Mouse (Mus musculus): ENCODE results near the gene Tma7. TPM values are rescaled to one million over a fixed set of nuclear protein-coding genes. Genes with fewer than 3 reads are reported as not detected.

The Tma7 gene
- total and polyA plus RNA-seq, 3 experiments, result 366 to 400 TPM; not detected in 1

DNA sequence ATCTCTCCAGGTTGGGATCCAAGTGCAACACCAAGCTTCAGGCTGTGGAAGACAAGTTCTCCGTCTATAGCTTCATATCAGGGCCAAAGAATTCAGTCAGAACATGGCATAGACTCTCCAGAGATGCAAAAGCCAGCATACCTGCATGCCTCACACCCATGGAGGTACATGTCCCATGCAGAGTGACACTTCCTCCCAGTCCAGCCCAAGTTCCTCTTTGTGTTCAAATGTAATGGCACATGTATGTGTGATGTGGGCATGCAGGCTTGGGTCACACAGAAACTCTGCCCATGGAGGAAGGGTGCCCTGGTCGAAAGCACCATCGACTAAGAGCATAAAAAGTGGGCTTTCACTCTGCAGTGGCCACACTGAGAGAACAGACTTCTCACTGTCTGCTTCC, 41.8 kb upstream of the Tma7 start:
- Histone ChIP-seq H3K27ac (ENCODE audit: control insufficient read depth, low read depth, low read length) (no peak overlapping the region), H3K9me3 (replicated peaks; ENCODE audit: insufficient read depth, low read length) (no peaks in the 10 kb centered on the region), H3K4me3 (ENCODE audit: control insufficient read depth in 1 of 2, insufficient read depth in 1 of 2, low read depth in 2 of 2, low read length in 2 of 2) (no peak overlapping the region), H3K36me3 (ENCODE audit: control insufficient read depth in 1 of 2, insufficient read depth in 2 of 2, low read length in 2 of 2) (peaks cover 0 to 4% of the 10 kb centered on the region in 2 experiments; a peak in 2 of 4 replicates), H3K4me1 (ENCODE audit: control insufficient read depth in 1 of 2, insufficient read depth in 2 of 2, low read length in 2 of 2) (peaks cover 2 to 14% of the 10 kb centered on the region in 2 experiments; a peak in 3 of 4 replicates), H3K9ac (ENCODE audit: control insufficient read depth, low read depth, low read length, poor library complexity, severe bottlenecking) (no peak overlapping the region), H3K27me3 (ENCODE audit: control insufficient read depth in 1 of 2, insufficient read depth in 2 of 2, low read length in 2 of 2) (no peaks in the 10 kb centered on the region; a peak in 1 of 4 replicates), H3K79me2 (ENCODE audit: control insufficient read depth, insufficient read depth, low read length, poor library complexity) (no peaks in the 10 kb centered on the region)
- TF ChIP-seq MAX (IDR thresholded peaks at IDR 0.05; ENCODE audit: low read length), result no peak
- TF ChIP-seq RAD21 (IDR thresholded peaks at IDR 0.05; ENCODE audit: low read depth, low read length), result no peak
- no peak for TF ChIP-seq GABPA (IDR thresholded peaks at IDR 0.05; ENCODE audit: low read depth, low read length)
- TF ChIP-seq POLR2AphosphoS2 (IDR thresholded peaks at IDR 0.05; ENCODE audit: low read length), result no peak
- peak; percentile 9 for DNase-seq (ENCODE audit: low read depth, low spot score)

GRCm38 (mm10) chr9:109123266-109123665, 40.9 kb upstream of the Tma7 start:
- Histone ChIP-seq H3K9me3 (replicated peaks; ENCODE audit: insufficient read depth, low read length) (no peaks in the 10 kb centered on the region), H3K4me3 (ENCODE audit: control insufficient read depth in 1 of 2, insufficient read depth in 1 of 2, low read depth in 2 of 2, low read length in 2 of 2) (no peak overlapping the region), H3K27me3 (ENCODE audit: control insufficient read depth in 1 of 2, insufficient read depth in 2 of 2, low read length in 2 of 2) (no peaks in the 10 kb centered on the region; a peak in 1 of 4 replicates), H3K9ac (ENCODE audit: control insufficient read depth, low read depth, low read length, poor library complexity, severe bottlenecking) (no peak overlapping the region), H3K36me3 (ENCODE audit: control insufficient read depth in 1 of 2, insufficient read depth in 2 of 2, low read length in 2 of 2) (peaks cover 0 to 4% of the 10 kb centered on the region in 2 experiments; a peak in 2 of 4 replicates), H3K27ac (ENCODE audit: control insufficient read depth, low read depth, low read length) (no peak overlapping the region), H3K4me1 (ENCODE audit: control insufficient read depth in 1 of 2, insufficient read depth in 2 of 2, low read length in 2 of 2) (peaks cover 2 to 14% of the 10 kb centered on the region in 2 experiments; a peak in 3 of 4 replicates), H3K79me2 (ENCODE audit: control insufficient read depth, insufficient read depth, low read length, poor library complexity) (no peaks in the 10 kb centered on the region)
- DNase-seq (ENCODE audit: low read depth, low spot score), result peak; percentile 54
- TF ChIP-seq JUND (IDR thresholded peaks at IDR 0.05; ENCODE audit: low read depth, low read length), result no peak
- TF ChIP-seq USF2 (IDR thresholded peaks at IDR 0.05; ENCODE audit: borderline replicate concordance in 1 of 2, insufficient read depth in 1 of 2, low read depth in 1 of 2, low read length in 2 of 2), result no peak
- TF ChIP-seq RCOR1 (IDR thresholded peaks at IDR 0.05; ENCODE audit: low read depth, low read length), result no peak
- TF ChIP-seq GATA1 (IDR thresholded peaks at IDR 0.05; ENCODE audit: low read depth, low read length), result no peak

GRCm38 (mm10) chr9:109122553-109123085, 40.2 kb upstream of the Tma7 start:
- H3K79me2 ChIP-seq (ENCODE audit: control insufficient read depth, insufficient read depth, low read length, poor library complexity), result no peaks in the 10 kb centered on the region
- H3K9ac ChIP-seq (ENCODE audit: control insufficient read depth, low read depth, low read length, poor library complexity, severe bottlenecking), result no peak overlapping the region
- no peaks in the 10 kb centered on the region; a peak in 1 of 4 replicates for H3K27me3 ChIP-seq (ENCODE audit: control insufficient read depth in 1 of 2, insufficient read depth in 2 of 2, low read length in 2 of 2)
- TF ChIP-seq CTCF (IDR thresholded peaks at IDR 0.05 in 2 of 3, conservative IDR thresholded peaks at IDR 0.05 in 1 of 3; ENCODE audit: control insufficient read depth in 1 of 3, insufficient read depth in 1 of 3, low read depth in 2 of 3, low read length in 3 of 3, poor library complexity in 1 of 3, severe bottlenecking in 1 of 3), result peak; percentile 11 to 68 (median 43); a peak in 4 of 6 replicates
- no peak for TF ChIP-seq NELFE (IDR thresholded peaks at IDR 0.05; ENCODE audit: low read depth, low read length)
- TF ChIP-seq SMC3 (IDR thresholded peaks at IDR 0.05; ENCODE audit: low read depth, low read length), result peak; percentile 78
- peak; percentile 60 for TF ChIP-seq ZC3H11A (IDR thresholded peaks at IDR 0.05; ENCODE audit: low read depth, low read length)
- TF ChIP-seq TCF12 (IDR thresholded peaks at IDR 0.05; ENCODE audit: low read depth, low read length), result no peak
- no peak for TF ChIP-seq USF2 (IDR thresholded peaks at IDR 0.05; ENCODE audit: borderline replicate concordance in 1 of 2, insufficient read depth in 1 of 2, low read depth in 1 of 2, low read length in 2 of 2)
- TF ChIP-seq ELF1 (IDR thresholded peaks at IDR 0.05; ENCODE audit: low read depth, low read length), result no peak
- no peak for TF ChIP-seq MYB (IDR thresholded peaks at IDR 0.05; ENCODE audit: low read depth, low read length)
- no peak for TF ChIP-seq E2F4 (IDR thresholded peaks at IDR 0.05; ENCODE audit: borderline replicate concordance, low read depth, low read length)
- TF ChIP-seq MXI1 (IDR thresholded peaks at IDR 0.05; ENCODE audit: low read depth, low read length), result no peak
- no peak for TF ChIP-seq USF1 (IDR thresholded peaks at IDR 0.05; ENCODE audit: low read depth, low read length)
- no peak for TF ChIP-seq ZKSCAN1 (IDR thresholded peaks at IDR 0.05; ENCODE audit: low read depth, low read length)
- TF ChIP-seq RAD21 (IDR thresholded peaks at IDR 0.05; ENCODE audit: low read depth, low read length), result peak; percentile 67
- no peak overlapping the region for H3K27ac ChIP-seq (ENCODE audit: control insufficient read depth, low read depth, low read length)
- peak; percentile 70 for DNase-seq (ENCODE audit: low read depth, low spot score)
- no peaks in the 10 kb centered on the region for H3K9me3 ChIP-seq (replicated peaks; ENCODE audit: insufficient read depth, low read length)
- H3K36me3 ChIP-seq (ENCODE audit: control insufficient read depth in 1 of 2, insufficient read depth in 2 of 2, low read length in 2 of 2), result peaks cover 0 to 4% of the 10 kb centered on the region in 2 experiments; a peak in 2 of 4 replicates
- H3K4me1 ChIP-seq (ENCODE audit: control insufficient read depth in 1 of 2, insufficient read depth in 2 of 2, low read length in 2 of 2), result peaks cover 2 to 14% of the 10 kb centered on the region in 2 experiments; a peak in 3 of 4 replicates
- H3K4me3 ChIP-seq (ENCODE audit: control insufficient read depth in 1 of 2, insufficient read depth in 1 of 2, low read depth in 2 of 2, low read length in 2 of 2), result no peak overlapping the region

Measured in MEL (cell line).